Mouse (Mus musculus): ENCODE data around the gene Ipo9. TPM values are rescaled to one million over a fixed set of nuclear protein-coding genes. Genes with fewer than 3 reads are reported as not detected.

Ipo9 gene
- 58.3 and 73.9 TPM in 2 replicates for polyA plus RNA-seq (2012; rRNA removed)

DNA sequence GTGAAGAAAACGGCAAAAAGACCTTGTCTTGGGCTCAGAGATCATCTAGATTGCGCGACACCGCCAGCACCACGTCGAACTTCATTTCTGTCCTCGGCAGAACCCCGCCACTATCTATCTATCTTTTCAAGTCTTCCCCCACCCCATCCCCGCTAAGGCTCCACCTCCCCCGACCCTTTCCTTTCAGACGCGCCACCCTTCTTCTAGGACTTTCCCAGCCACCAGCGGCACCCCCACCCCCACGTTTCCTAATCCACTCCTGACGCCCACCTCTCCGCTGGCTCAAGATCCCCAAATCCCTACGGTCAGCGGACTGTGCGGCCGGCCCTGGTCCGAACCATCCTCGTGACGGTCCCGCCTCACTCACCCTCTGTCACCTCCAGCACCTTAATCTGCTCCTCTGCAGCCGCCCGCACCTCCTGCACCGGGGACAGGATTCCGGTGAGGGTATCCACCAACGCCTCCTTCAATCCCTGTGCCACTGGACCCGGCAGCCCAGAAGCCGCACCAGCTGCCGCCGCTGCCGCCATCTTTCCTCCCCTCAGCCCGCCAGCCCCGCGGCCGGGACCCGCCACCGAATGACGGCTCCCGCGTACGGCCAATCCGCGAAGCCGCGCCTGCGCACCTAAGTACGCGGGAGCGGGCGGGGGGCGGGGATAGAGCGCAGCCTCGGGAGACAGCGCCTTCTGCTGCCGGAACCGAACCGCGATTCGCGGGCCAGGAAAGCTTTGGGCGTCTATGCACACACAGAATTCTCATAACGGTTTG, at the start of gene Ipo9:
Ipo9 (minus strand) TSS at position 599 of the 768 bp plus-strand sequence.
- WGBS, result under 1% methylated on average over 65 of the region's 65 CpGs
- Histone ChIP-seq H3K4me1 (ENCODE audit: control insufficient read depth, insufficient read depth, low read length) (peaks cover 6% of the 10 kb centered on the region), H3K27me3 (replicated peaks; ENCODE audit: control insufficient read depth, insufficient read depth, low read length) (no peaks in the 10 kb centered on the region), H3K27ac (ENCODE audit: insufficient read depth, low read depth, low read length) (peak within 1 kb of the TSS; percentile 4; the same call in 1 of the 2 replicates), H3K4me3 (ENCODE audit: insufficient read depth, low read depth, low read length) (peak within 1 kb of the TSS; percentile 93), H3K36me3 (ENCODE audit: control insufficient read depth, insufficient read depth, low read length) (no peaks in the 10 kb centered on the region)
- no peak for TF ChIP-seq POLR2A (IDR thresholded peaks at IDR 0.05; ENCODE audit: low read depth, low read length)
- TF ChIP-seq CTCF (conservative IDR thresholded peaks at IDR 0.05; ENCODE audit: insufficient read depth, insufficient read length, low read depth, low read length), result peak; percentile 70
- DNase-seq, result peak; percentile 95

DNA sequence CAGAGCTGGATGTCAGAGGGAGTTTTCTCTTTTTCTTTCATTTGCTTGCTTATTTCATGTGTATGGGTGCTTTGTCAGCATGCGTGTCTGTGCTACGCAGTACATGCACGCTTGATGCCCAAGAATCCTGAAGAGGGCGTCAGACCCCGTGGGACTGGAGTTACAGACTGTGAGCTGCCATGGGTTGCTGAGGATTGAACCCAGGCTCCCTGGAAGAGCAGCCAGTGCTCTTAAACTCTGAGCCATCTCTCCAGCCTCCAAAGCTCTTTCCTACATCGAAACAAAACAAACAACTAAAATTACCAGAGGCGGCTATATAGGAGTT, 45.2 kb upstream of the Ipo9 start:
- TF ChIP-seq POLR2A (IDR thresholded peaks at IDR 0.05; ENCODE audit: low read depth, low read length) (no peak), CTCF (conservative IDR thresholded peaks at IDR 0.05; ENCODE audit: insufficient read depth, insufficient read length, low read depth, low read length) (no peak)
- Histone ChIP-seq H3K27me3 (replicated peaks; ENCODE audit: control insufficient read depth, insufficient read depth, low read length) (no peaks in the 10 kb centered on the region), H3K4me3 (ENCODE audit: insufficient read depth, low read depth, low read length) (no peak overlapping the region), H3K4me1 (ENCODE audit: control insufficient read depth, insufficient read depth, low read length) (no peaks in the 10 kb centered on the region), H3K27ac (ENCODE audit: insufficient read depth, low read depth, low read length) (no peak overlapping the region), H3K36me3 (ENCODE audit: control insufficient read depth, insufficient read depth, low read length) (no peaks in the 10 kb centered on the region)
- DNase-seq, result no peak
- WGBS, result 77% methylated on average over 7 of the region's 7 CpGs

DNA sequence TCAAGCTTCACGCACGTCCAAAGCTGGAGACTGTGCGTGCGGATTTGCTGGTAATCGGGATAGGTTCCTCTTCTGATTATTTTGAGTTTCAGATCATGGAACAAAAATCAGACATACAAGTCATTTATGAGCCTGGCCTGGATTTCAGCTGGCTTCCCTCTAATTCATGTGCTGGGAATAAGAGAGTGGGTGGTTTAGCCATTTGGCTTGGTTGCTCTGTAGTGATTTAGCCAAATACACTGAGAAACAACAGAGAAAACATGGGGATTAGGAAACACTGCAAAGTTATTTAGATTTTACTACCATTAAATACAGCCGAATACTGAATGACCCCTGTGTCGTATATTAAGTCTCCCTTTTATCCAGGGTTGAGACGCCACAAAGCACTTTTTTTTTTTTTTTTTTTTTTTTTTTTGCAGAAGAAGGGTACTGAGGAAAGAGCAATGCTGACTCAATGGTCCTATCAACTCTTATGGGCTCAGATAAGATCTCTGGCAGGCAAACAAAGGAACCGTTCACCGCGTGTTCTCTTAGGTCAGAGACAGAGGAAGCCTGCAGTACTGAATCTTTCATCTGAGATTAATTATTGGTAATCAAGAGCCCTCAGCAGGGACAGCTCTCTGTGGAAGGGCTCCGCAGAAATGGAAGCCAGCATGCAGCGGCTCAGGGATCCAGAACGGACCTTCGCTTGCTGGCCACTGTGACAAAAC, 44.7 kb upstream of the Ipo9 start:
- H3K27ac ChIP-seq (ENCODE audit: insufficient read depth, low read depth, low read length), result no peak overlapping the region
- 62% methylated on average over 15 of the region's 15 CpGs for WGBS

DNA sequence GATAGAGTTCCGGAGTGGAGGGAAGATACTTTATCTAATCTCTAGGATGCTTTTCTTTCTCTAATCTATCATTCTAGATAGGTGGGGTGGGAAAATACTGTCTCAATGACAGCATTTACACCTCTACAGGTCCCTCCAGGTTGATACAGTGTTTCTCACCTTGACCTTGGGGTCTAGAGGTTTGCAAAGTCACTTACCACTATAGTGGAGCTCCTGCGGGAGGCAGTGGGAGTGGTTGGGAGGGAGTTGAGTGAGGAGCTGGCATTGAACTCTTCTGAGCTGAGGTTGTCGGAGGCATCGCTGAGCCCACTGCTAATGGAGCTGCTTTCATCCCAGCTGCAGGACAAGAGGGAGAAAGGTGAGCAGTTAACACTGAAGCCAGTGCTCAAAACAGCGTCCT, 42.2 kb upstream of the Ipo9 start:
- Histone ChIP-seq H3K4me3 (ENCODE audit: insufficient read depth, low read depth, low read length) (no peak overlapping the region), H3K36me3 (ENCODE audit: control insufficient read depth, insufficient read depth, low read length) (no peaks in the 10 kb centered on the region), H3K27ac (ENCODE audit: insufficient read depth, low read depth, low read length) (no peak overlapping the region), H3K4me1 (ENCODE audit: control insufficient read depth, insufficient read depth, low read length) (no peaks in the 10 kb centered on the region), H3K27me3 (replicated peaks; ENCODE audit: control insufficient read depth, insufficient read depth, low read length) (no peaks in the 10 kb centered on the region)
- no peak for TF ChIP-seq CTCF (conservative IDR thresholded peaks at IDR 0.05; ENCODE audit: insufficient read depth, insufficient read length, low read depth, low read length)
- no peak for TF ChIP-seq POLR2A (IDR thresholded peaks at IDR 0.05; ENCODE audit: low read depth, low read length)
- WGBS, result 65% methylated on average over 5 of the region's 5 CpGs
- no peak for DNase-seq

More for the DNA sequence above, 44.7 kb upstream of the Ipo9 start:
- H3K36me3 ChIP-seq (ENCODE audit: control insufficient read depth, insufficient read depth, low read length), result no peaks in the 10 kb centered on the region
- H3K4me1 ChIP-seq (ENCODE audit: control insufficient read depth, insufficient read depth, low read length), result no peaks in the 10 kb centered on the region
- H3K4me3 ChIP-seq (ENCODE audit: insufficient read depth, low read depth, low read length), result no peak overlapping the region
- no peak for TF ChIP-seq POLR2A (IDR thresholded peaks at IDR 0.05; ENCODE audit: low read depth, low read length)
- TF ChIP-seq CTCF (conservative IDR thresholded peaks at IDR 0.05; ENCODE audit: insufficient read depth, insufficient read length, low read depth, low read length), result no peak
- DNase-seq, result peak; percentile 26
- H3K27me3 ChIP-seq (replicated peaks; ENCODE audit: control insufficient read depth, insufficient read depth, low read length), result no peaks in the 10 kb centered on the region

DNA sequence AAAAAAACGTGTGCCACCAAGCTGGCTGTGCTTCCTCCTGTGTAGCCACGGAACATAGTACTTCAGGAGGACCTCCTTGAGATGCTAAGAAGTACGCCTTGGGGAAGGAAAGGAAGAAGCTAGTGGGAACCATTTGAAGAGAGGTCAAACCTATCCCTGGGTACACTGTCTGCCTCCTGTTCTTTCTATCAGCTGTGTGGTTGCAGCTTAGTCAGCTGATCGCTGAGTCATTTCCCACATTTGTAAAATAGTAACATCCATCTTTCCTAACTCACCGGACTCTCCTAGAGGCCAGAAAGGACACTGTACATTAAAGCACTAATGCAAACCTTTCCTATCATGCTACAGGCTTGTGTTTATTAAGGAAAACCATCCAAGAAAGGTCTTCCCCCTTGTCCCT, 41.4 kb upstream of the Ipo9 start:
- Histone ChIP-seq H3K36me3 (ENCODE audit: control insufficient read depth, insufficient read depth, low read length) (no peaks in the 10 kb centered on the region), H3K27me3 (replicated peaks; ENCODE audit: control insufficient read depth, insufficient read depth, low read length) (no peaks in the 10 kb centered on the region), H3K4me1 (ENCODE audit: control insufficient read depth, insufficient read depth, low read length) (no peaks in the 10 kb centered on the region), H3K4me3 (ENCODE audit: insufficient read depth, low read depth, low read length) (no peak overlapping the region), H3K27ac (ENCODE audit: insufficient read depth, low read depth, low read length) (no peak overlapping the region)
- TF ChIP-seq CTCF (conservative IDR thresholded peaks at IDR 0.05; ENCODE audit: insufficient read depth, insufficient read length, low read depth, low read length) (no peak), POLR2A (IDR thresholded peaks at IDR 0.05; ENCODE audit: low read depth, low read length) (no peak)
- WGBS, result 79% methylated on average over 5 of the region's 5 CpGs
- no peak for DNase-seq

DNA sequence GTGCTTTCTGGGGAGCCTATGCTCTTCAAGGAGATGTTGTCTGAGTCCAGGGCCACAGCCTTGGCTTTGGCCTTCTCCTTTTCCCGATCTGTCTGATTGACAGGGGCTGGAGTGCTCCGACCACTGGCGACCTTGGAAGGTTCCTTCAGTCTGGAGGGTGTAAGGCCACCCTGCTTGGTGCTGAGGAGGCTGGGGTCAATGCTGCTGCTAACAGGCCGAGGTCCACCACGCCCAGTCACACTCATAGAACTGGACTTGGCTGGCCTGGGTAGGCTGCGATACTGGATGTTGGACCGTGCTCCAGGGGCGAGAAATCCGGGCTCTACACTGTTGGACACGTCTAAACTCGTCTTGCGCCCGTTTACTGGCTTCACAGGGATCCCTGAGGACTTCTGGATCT, 40.2 kb upstream of the Ipo9 start:
- TF ChIP-seq CTCF (conservative IDR thresholded peaks at IDR 0.05; ENCODE audit: insufficient read depth, insufficient read length, low read depth, low read length) (no peak), POLR2A (IDR thresholded peaks at IDR 0.05; ENCODE audit: low read depth, low read length) (no peak)
- DNase-seq, result no peak
- Histone ChIP-seq H3K4me1 (ENCODE audit: control insufficient read depth, insufficient read depth, low read length) (no peaks in the 10 kb centered on the region), H3K27ac (ENCODE audit: insufficient read depth, low read depth, low read length) (no peak overlapping the region), H3K4me3 (ENCODE audit: insufficient read depth, low read depth, low read length) (no peak overlapping the region), H3K27me3 (replicated peaks; ENCODE audit: control insufficient read depth, insufficient read depth, low read length) (no peaks in the 10 kb centered on the region), H3K36me3 (ENCODE audit: control insufficient read depth, insufficient read depth, low read length) (no peaks in the 10 kb centered on the region)
- WGBS, result 91% methylated on average over 13 of the region's 13 CpGs

- TF ChIP-seq POLR2A (IDR thresholded peaks at IDR 0.05; ENCODE audit: low read depth, low read length), result no peak
- TF ChIP-seq CTCF (conservative IDR thresholded peaks at IDR 0.05; ENCODE audit: insufficient read depth, insufficient read length, low read depth, low read length), result no peak
- WGBS, result 87% methylated on average over 5 of the region's 5 CpGs
- no peak for DNase-seq
- Histone ChIP-seq H3K27ac (ENCODE audit: insufficient read depth, low read depth, low read length) (no peak overlapping the region), H3K27me3 (replicated peaks; ENCODE audit: control insufficient read depth, insufficient read depth, low read length) (no peaks in the 10 kb centered on the region), H3K36me3 (ENCODE audit: control insufficient read depth, insufficient read depth, low read length) (no peaks in the 10 kb centered on the region), H3K4me3 (ENCODE audit: insufficient read depth, low read depth, low read length) (no peak overlapping the region), H3K4me1 (ENCODE audit: control insufficient read depth, insufficient read depth, low read length) (no peaks in the 10 kb centered on the region)
Observed at GRCm38 (mm10) chr1:135467462-135467861, 37.2 kb upstream of the Ipo9 start.
